17 mouse cellular contexts compared by ENCODE assay signal in genomic region chr3:85113565-85113964, GRCm38 (mm10).
"Had no signal": no experiment of that assay in that cellular context is flagged by ENCODE, and none has a peak within 500 bp of the region (broad histone marks: within the 10 kb centered on the region; RNA-seq: fewer than 3 reads in every experiment).

No protein-coding gene starts in this region.

- ATAC-seq: midbrain, embryonic 13.5 days; midbrain, embryonic 16.5 days had no signal

- H3K27ac ChIP-seq: kidney, postnatal 0 days; left cerebral cortex, adult 2 months; liver, embryonic 13.5 days; midbrain, embryonic 10.5 days; midbrain, embryonic 13.5 days had no signal

- H3K4me2 ChIP-seq: liver, embryonic 13.5 days; midbrain, embryonic 13.5 days had no signal

- H3K4me3 ChIP-seq: left cerebral cortex, adult 2 months; liver, embryonic 13.5 days; megakaryocyte, embryonic 14.5 days; midbrain, embryonic 10.5 days; midbrain, embryonic 13.5 days had no signal

- H3K9me3 ChIP-seq: liver, embryonic 13.5 days; megakaryocyte, embryonic 14.5 days; midbrain, embryonic 10.5 days; midbrain, embryonic 13.5 days had no signal

- H3K36me3 ChIP-seq: liver, embryonic 13.5 days; midbrain, embryonic 10.5 days; midbrain, embryonic 13.5 days had no signal

- H3K27me3 ChIP-seq: liver, embryonic 13.5 days; megakaryocyte, embryonic 14.5 days; midbrain, embryonic 13.5 days had no signal

- H3K4me1 ChIP-seq: liver, embryonic 13.5 days; megakaryocyte, embryonic 14.5 days had no signal

- H3K9ac ChIP-seq: liver, embryonic 13.5 days; midbrain, embryonic 13.5 days had no signal

- DNase-seq: kidney, adult 11 months; kidney, adult 9 months; kidney, postnatal 25 days; layer of hippocampus, postnatal 36 days; liver, embryonic 13.5 days; lung, adult 2 months; lung, postnatal 14 days; lung, postnatal 4 days; thymus, adult 18-20 months; thymus, postnatal 14 days; thymus, postnatal 4 days had no signal
